Mouse (Mus musculus) heart, adult 2 months (tissue): Measurements from ENCODE around the gene 4930595D18Rik. TPM values are rescaled to one million over a fixed set of nuclear protein-coding genes. Genes with fewer than 3 reads are reported as not detected.

Experiments used
- DNase-seq, 2 experiments: peaks; one replicate each; pipeline ENCODE4 v3.0.0; 2021
- H3K27ac ChIP-seq: fragments of 200-600 bp; 2 replicates; pipeline ENCODE4 v1.8.1; 2022
- H3K27me3 ChIP-seq: fragments of 200-500 bp; 2 replicates; pipeline ENCODE4 v1.6.1; 2012; ENCODE audit warnings: mild to moderate bottlenecking, low read length, inconsistent platforms, mixed read lengths; ENCODE audit not compliant: control insufficient read depth, insufficient read depth
- H3K36me3 ChIP-seq: fragments of 200-500 bp; 2 replicates; pipeline ENCODE4 v1.6.1; 2012; ENCODE audit warnings: low read length, inconsistent platforms; ENCODE audit not compliant: control insufficient read depth, insufficient read depth
- H3K4me1 ChIP-seq: fragments of 200-500 bp; 2 replicates; pipeline ENCODE4 v1.6.1; 2011; ENCODE audit warnings: low read length; ENCODE audit not compliant: control insufficient read depth, insufficient read depth
- H3K4me3 ChIP-seq: fragments of 200-600 bp; 2 replicates; pipeline ENCODE4 v1.8.1; 2022
- H3K79me2 ChIP-seq: fragments of 200-500 bp; replicated peaks from 2 replicates; pipeline ENCODE4 v1.6.1; 2012; ENCODE audit warnings: mild to moderate bottlenecking, inconsistent platforms, low read length, moderate library complexity, mixed read lengths; ENCODE audit not compliant: control insufficient read depth, insufficient read depth
- H3K9ac ChIP-seq: fragments of 200-500 bp; 2 replicates; pipeline ENCODE4 v1.6.1; 2012; ENCODE audit warnings: low read depth, mild to moderate bottlenecking, control low read depth, inconsistent platforms, low read length, mixed read lengths
- CTCF ChIP-seq: fragments of 200-600 bp; IDR thresholded peaks from 2 replicates; pipeline ENCODE4 v1.8.1; 2022; ENCODE audit warnings: antibody characterized with exemption, mild to moderate bottlenecking, moderate library complexity
- EP300 ChIP-seq: fragments of 200-500 bp; IDR thresholded peaks from 2 replicates; pipeline ENCODE4 v1.6.1; 2011; ENCODE audit warnings: low read depth, low read length, control low read depth; ENCODE audit not compliant: insufficient read depth
- POLR2A ChIP-seq: fragments of 200-500 bp; IDR thresholded peaks from 2 replicates; pipeline ENCODE4 v1.6.1; 2011; ENCODE audit warnings: mild to moderate bottlenecking, low read depth, low read length, control low read depth; ENCODE audit not compliant: insufficient read depth
- WGBS: fragments of 180-500 bp; shearing (Covaris S2); methylation state at CpG from one replicate; pipeline ENCODE4 v1.1.7; 2018; 5-methylcytosine and 5-hydroxymethylcytosine counted together
- intact Hi-C: fragments of 180-260 bp; cut with DNase I; formaldehyde crosslinking; loops from one replicate; pipeline ENCODE4 v1.15.1; 2025
- polyA plus RNA-seq: library from polyadenylated mRNA; depleted of rRNA; stranded (reverse); fragments of >200 nt; gene quantifications from 2 replicates; pipeline ENCODE4 v1.2.3, GENCODE M21; 2012
- total RNA-seq, 2 experiments: library from RNA; stranded (reverse); gene quantifications; 2 replicates each; pipeline ENCODE4 v1.2.3; 2021

Gene 4930595D18Rik
- total and polyA plus RNA-seq, 3 experiments = not detected

DNA sequence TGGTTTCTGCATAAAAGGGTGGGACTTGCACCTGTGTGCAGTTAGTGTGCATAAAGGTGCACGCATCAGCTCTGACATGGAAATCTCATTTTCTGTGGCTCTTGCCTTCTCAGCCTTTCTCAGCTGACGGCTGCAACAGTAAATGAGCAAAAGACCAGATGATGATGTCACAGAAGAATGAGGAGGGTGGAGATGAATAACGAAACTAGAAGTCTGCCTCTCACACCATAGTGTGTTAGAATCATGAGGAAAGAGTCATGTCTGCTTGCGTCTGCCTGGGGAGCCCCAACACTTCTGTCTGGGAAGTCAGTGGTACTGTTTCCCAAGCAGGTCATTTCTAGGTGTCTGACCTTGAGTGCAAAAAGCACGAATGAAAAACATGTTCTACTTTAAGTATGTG, 2.4 kb downstream of the 4930595D18Rik start:
- intact Hi-C loops = no loop called here
- no peak overlapping the region for H3K27ac ChIP-seq
- peaks cover 2% of the 10 kb centered on the region for H3K4me1 ChIP-seq
- 80% methylated on average over 5 of the region's 5 CpGs for WGBS
- no peaks in the 10 kb centered on the region for H3K27me3 ChIP-seq
- TF ChIP-seq POLR2A = no peak
- no peak for TF ChIP-seq EP300
- TF ChIP-seq CTCF = no peak
- 0 out of 2 replicates have a peak, but pooled peaks cover 2% of the 10 kb centered on the region for H3K79me2 ChIP-seq
- H3K36me3 ChIP-seq = no peaks in the 10 kb centered on the region
- H3K4me3 ChIP-seq = no peak overlapping the region
- no peak for DNase-seq
- no peak overlapping the region for H3K9ac ChIP-seq

DNA sequence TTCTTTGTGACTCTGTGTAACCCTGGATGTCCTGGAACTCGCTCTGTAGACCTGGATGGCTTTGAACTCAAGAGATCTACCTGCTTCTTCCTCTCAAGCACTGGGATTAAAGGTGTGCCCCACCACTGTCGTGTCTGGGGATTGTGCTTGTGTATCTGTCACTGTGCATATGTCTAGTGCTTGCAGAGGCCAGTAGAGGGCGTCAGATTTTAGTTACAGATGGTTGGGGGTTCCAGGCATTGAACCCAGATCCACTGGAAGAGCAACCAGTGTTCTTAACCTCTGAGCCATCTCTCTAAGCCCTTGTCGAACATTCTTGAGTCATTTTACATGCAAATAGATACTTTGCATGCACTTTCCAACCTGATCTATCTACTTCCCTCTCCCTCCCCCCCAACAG, 5.5 kb downstream of the 4930595D18Rik start:
- Histone ChIP-seq H3K4me3 (no peak overlapping the region), H3K27ac (no peak overlapping the region), H3K36me3 (no peaks in the 10 kb centered on the region), H3K4me1 (no peaks in the 10 kb centered on the region), H3K79me2 (peaks cover 4% of the 10 kb centered on the region), H3K9ac (no peak overlapping the region), H3K27me3 (no peaks in the 10 kb centered on the region)
- 86% methylated on average over 4 of the region's 4 CpGs for WGBS
- TF ChIP-seq CTCF = no peak
- no peak for TF ChIP-seq EP300
- no peak for TF ChIP-seq POLR2A
- no peak for DNase-seq
- intact Hi-C loops = no loop called here

- 86% methylated on average over 4 of the region's 4 CpGs for WGBS
- no peaks in the 10 kb centered on the region for H3K27me3 ChIP-seq
- TF ChIP-seq POLR2A = no peak
- no peak for TF ChIP-seq EP300
- TF ChIP-seq CTCF = no peak
- H3K36me3 ChIP-seq = no peaks in the 10 kb centered on the region; the same call in 1 of the 2 replicates
- no peak overlapping the region for H3K9ac ChIP-seq
- H3K79me2 ChIP-seq = peaks cover 5% of the 10 kb centered on the region; the same call in 1 of the 2 replicates
- H3K4me1 ChIP-seq = peaks cover 6% of the 10 kb centered on the region
- no peak for DNase-seq
- H3K27ac ChIP-seq = no peak overlapping the region
- intact Hi-C loops = no loop called here
- no peak overlapping the region for H3K4me3 ChIP-seq
These were observed 15.4 kb downstream of the 4930595D18Rik start for GRCm38 (mm10) chr12:111168891-111169290.

DNA sequence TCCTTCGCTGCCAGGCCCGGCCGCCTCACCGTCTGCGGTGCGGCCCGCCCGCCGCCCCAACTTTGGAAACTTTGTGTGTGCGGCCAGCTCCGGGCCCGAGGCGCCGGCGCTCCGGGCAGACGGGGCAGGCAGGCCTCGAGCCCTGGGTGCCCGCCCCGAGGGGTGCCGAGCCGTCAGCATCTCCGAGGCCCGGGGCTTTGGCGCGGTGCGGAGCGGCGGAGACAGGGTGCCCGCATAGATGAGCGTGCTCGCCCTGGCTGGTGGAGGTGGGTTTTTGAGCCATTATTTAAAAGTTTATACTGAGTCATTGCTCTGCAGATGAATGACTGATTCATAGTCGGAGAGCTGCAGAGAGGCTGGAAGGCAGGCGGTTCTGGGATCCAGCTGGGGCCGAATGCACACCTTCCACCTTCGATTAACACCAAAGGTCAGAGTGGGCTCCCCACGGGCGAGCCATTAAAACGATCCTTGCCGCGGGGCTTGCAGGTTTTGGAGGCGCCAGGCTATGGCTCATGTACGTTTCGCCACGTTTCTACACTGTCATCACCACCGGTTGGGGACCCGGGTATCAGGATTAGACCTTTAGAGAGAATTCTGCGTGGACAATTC, 17.5 kb downstream of the 4930595D18Rik start:
- Histone ChIP-seq H3K4me3 (peak overlapping the region; percentile 77), H3K36me3 (no peaks in the 10 kb centered on the region), H3K9ac (peak overlapping the region; percentile 88), H3K27me3 (no peaks in the 10 kb centered on the region), H3K27ac (peak overlapping the region; percentile 66), H3K4me1 (peaks cover 8% of the 10 kb centered on the region), H3K79me2 (peaks cover 3% of the 10 kb centered on the region; the same call in 1 of the 2 replicates)
- peak in 1 of 2 experiments; percentile 56 for DNase-seq
- under 1% methylated on average over 48 of the region's 48 CpGs for WGBS
- TF ChIP-seq EP300 = no peak
- no peak for TF ChIP-seq CTCF
- TF ChIP-seq POLR2A = no peak
- intact Hi-C loops = no loop called here

GRCm38 (mm10) chr12:111165831-111166591, 18.3 kb downstream of the 4930595D18Rik start, which contains the start of gene Traf3:
Gene Traf3, plus strand, starts transcription at chr12:111166370.
- no peaks in the 10 kb centered on the region for H3K79me2 ChIP-seq
- H3K27ac ChIP-seq = peak within 1 kb of the TSS; percentile 71
- peak within 1 kb of the TSS; percentile 88 for H3K9ac ChIP-seq
- H3K27me3 ChIP-seq = no peaks in the 10 kb centered on the region
- peak within 1 kb of the TSS; percentile 77 for H3K4me3 ChIP-seq
- 7% methylated on average over 66 of the region's 105 CpGs for WGBS
- peaks cover 8% of the 10 kb centered on the region for H3K4me1 ChIP-seq
- no peak for TF ChIP-seq POLR2A
- TF ChIP-seq EP300 = no peak
- TF ChIP-seq CTCF = no peak
- no peaks in the 10 kb centered on the region for H3K36me3 ChIP-seq
- DNase-seq = peak; percentile 79 to 88
- intact Hi-C loops = no loop called here
